Mouse (Mus musculus): Measurements from ENCODE around the gene Gm826. TPM values are rescaled to one million over a fixed set of nuclear protein-coding genes. Genes with fewer than 3 reads are reported as not detected.

Gm826 gene
- 0.32 and 0.50 TPM in 2 replicates for polyA plus RNA-seq (2012; rRNA removed)

DNA sequence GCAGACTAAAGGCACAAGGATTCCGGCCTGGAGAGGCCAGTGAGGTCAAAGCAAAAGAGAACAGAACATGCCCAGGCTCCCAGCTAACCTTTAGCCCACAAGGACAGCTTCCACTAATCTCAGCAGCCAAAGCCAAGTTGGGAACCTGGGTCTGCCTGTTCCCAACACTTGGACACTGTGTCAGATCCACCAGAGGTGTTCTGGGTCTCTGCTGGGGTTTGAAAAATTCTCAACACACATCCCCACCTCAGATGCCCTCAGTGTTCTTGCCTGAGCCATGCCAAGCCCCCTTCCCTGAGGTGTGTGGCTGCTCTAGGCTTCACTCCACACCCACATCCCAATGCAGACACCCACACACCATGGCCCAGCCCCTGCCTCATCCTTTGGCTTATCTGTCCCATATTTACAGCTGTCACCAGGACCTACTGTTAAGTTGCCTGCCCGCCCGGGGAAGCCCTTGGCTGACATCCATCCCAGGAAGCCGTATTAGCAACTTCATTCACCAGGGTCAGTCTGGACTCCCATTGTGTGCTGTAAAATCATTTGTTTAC, at the start of gene Gm826:
Gene Gm826, minus strand, starts transcription at position 52 of the 551 bp plus-strand sequence.
- DNase-seq (ENCODE audit: extremely low spot score in 1 of 2, low spot score in 1 of 2) = no peak

DNA sequence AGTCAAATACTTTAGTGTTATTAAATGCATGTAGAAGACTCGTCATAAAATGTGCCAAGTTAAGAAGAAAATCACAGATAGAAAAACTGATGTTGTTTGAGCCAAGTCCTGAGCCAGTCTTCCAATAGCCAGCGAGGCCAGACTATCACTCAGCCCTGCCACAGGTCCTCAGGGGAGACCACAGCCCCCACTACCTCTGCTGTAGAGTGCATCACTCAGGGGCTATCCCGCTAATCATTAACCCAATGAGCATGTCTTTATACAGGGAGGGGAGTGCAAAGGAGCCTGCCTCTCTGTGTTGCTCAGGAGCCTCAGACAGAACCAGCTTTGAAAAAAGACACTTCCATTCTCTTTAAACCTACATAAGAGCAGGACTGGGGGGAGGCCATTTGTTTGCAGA, 49.5 kb upstream of the Gm826 start:
- DNase-seq (ENCODE audit: extremely low spot score in 1 of 2, low spot score in 1 of 2) = no peak

DNA sequence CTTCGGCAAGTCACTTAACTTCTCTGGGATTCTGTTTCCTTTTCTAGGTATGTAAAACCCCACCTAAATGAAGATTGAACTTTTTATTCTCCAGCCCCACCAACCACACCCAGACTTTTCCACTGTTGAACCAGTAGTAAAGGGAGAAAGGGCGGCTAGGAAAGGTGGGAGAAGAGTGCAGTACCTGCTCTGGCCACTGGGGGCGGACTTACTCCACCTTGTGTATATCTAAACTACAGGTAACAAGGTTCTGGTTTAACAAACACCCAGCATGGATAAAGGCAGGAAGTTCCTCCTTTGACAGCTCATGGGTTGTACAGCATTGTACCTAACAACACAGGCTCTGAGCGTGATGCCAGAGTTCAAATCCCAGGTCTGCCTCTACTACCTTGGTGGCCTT, 44.3 kb upstream of the Gm826 start:
- peak in 1 of 2 experiments; percentile 48 for DNase-seq (ENCODE audit: extremely low spot score in 1 of 2, low spot score in 1 of 2)

DNA sequence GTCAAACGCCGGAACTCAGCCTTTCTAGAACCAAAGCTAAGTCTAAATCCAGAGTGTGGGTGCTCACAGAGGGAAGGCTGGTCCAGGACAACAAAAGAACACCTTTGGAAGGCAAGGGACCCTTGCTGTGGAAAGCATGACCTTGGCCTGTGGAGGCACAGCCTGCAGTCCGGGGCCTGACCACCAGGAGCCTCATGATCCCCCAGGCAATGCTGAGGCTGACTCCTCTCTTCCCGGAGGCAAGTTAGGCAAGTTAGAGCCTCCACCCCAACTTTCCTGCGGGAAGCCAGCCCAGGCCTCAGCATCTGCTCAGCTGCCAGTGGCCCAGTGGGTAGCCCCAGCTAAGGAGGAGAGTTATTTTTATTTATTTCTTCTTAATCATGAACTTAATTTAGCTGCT, 42.3 kb upstream of the Gm826 start:
- DNase-seq (ENCODE audit: extremely low spot score in 1 of 2, low spot score in 1 of 2) = no peak

DNA sequence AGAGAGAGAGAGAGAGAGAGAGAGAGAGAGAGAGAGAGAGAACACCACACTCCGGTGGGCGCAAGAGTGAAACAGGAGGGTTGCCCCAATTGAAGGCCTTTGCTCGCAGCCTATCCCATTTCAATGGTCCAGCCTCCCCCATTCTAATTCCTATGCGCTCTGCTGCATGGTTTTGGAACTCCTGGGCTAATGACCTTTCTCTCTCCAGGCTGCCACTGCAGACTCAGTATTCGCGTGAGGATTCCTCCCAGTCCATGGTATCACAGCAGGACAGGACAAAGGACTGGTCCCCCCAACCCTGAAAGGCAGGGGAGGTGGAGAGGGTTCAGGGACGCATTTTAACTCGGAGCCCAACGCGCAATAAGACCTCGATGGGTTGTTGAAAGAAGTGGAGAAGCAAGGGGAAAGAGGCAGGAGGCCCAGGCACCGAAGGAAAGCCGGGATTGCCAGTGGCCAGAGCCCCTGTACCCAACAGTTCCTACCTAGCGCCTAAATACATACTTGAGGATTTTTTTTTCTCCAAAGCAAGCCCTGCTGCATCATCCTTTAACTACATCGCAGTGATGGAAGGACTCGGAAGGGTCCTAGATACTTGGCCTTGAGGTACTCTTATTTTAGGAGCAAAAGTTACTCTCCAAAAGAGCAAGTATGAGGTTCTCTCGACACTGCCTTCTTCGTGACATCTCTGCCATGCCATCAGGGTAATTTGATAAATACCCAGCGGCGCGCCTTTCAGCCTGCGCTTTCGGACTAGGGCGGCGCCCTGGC, 35.9 kb upstream of the Gm826 start:
- no peak for DNase-seq (ENCODE audit: extremely low spot score in 1 of 2, low spot score in 1 of 2)

DNA sequence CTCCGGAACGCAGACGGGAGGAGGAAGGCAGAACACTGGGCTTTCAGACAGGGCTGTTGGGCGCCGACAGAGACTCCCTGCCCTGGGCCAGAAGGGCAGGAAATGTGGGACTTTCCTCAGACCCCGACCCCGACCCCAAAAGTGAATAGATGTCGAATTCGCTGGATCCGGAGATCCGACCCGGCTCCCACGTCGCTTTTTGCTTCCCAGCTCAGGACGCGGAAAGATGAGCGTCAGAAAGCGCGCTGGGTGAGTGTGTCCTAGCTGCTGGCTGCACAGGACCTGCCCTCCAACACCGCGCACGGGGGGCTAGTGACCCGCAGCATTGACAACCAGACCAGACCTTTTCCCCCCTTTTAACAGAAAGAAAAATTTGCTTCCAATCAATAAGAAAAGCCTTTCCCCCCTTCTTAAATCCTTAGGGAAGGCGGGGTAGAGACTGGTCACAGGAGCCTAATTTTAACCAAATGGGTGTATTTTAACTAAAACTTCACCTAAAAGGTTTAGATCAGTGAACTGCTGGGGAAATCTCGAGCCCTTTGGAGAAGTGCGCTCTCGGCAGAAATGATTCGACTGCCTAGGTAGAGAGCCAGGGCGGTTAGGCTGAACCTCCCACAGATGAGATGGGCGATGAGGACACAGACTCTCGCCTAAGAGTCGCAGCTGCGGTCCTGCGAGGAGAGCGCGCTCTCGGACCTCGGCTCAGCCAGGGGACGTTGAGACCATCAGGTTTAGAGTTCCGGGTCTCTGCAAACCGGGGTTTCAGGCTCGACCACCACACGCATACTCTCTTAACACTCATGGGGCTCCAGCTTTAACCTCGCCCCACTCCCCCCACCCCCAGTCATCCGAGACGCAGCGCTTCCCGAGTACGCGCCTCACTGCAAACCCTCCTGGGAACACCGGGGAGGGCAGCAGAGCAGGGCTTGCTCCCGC, 34.7 kb upstream of the Gm826 start:
- DNase-seq (ENCODE audit: extremely low spot score in 1 of 2, low spot score in 1 of 2) = no peak

DNA sequence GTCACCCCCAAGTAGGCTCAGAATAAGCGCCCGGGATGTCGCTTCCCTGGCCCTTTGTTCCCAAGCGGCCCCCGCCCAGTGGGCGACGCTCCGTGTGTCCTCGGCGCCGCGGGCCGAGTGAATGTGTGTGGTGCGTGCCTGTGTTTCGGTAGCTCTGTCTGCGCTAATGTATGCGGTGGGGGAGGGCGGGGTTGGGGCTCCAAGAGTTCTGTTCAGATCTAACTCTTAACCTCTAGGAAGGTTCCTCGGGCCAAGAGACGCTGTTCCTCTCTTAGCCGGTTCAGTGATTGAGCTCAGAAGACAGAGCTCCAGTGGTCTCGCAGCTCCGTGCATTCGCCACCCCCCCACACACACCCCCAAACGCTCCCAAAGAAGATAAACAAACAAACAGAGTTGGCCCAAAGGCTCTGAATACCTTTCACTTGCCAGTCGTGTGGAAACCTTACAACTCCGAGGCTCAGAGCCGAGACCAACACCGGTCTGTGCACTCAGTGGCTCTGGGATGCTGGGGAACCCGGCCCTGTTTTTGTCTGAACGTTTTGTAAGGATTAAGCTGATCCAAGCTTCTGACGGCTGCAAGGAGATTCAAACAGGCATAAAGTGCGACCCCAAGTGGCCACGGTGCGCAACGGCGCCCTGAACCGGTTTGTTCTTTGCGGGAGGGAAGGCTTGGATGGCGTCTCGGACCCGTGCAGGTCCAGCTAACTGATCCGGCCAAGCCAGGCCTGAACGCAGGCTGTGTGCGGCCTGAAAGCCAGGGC, 33.7 kb upstream of the Gm826 start:
- DNase-seq (ENCODE audit: extremely low spot score in 1 of 2, low spot score in 1 of 2) = peak; percentile 85 to 97

DNA sequence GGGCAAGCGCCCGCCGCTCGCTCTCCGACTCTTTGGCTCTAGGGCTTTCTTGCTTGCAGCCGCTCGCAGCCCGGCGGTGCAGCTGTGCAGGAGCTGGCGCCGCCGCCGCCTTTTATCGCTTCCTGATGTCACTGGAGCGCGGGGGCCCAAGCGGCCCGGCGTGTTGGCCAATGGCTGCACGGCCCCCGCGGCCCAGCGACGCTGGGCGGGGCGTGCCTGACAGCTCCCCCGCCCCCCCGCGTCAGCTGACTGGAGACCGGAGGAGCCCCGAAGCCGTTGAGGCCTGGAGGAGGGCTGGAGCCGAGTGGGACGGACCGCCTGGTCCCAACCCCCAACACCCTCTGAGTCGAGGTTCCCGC, 33.0 kb upstream of the Gm826 start, which contains the start of gene Mafb:
Gene Mafb, minus strand, starts transcription at position 86 of the 359 bp plus-strand sequence.
- DNase-seq (ENCODE audit: extremely low spot score in 1 of 2, low spot score in 1 of 2) = peak; percentile 73 to 85

DNA sequence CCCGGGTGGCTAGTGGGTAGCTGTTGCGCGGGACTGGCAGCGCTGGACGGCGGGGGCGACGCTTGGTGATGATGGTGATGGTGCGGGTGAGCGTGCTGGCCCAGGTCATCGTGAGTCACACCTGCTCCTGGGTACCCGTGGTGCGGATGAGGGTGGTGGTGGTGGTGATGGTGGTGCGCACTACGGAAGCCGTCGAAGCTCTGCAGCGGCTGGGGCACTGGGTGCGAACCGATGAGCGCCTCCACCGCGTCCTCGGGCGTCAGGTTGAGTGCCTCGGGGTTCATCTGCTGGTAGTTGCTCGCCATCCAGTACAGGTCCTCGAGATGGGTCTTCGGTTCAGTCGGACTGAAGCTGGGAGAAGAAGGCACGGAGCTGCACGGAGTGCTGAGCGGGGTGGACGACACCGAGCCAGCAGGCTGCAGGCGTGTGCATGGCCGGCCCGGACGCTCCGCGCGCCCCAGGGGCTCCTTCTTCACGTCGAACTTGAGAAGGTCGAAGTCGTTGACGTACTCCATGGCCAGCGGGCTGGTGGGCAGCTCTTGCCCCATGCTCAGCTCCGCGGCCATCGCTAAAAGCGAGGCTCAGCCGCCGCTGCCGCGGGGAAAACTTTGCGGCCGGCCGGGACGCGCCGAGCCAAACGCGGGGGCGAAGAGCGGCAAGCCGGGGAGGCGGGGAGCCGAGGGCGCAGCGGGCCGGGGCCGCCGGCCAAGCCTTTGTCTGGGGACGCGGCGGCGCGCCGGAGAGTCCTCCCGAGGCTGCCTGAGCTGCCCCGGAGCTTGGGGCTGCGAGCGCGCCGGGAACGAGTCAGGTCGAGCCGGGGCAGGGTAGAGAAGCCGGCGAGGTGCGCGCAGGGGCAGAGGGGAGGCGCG, 32.4 kb upstream of the Gm826 start:
- no peak for DNase-seq (ENCODE audit: extremely low spot score in 1 of 2, low spot score in 1 of 2)

DNA sequence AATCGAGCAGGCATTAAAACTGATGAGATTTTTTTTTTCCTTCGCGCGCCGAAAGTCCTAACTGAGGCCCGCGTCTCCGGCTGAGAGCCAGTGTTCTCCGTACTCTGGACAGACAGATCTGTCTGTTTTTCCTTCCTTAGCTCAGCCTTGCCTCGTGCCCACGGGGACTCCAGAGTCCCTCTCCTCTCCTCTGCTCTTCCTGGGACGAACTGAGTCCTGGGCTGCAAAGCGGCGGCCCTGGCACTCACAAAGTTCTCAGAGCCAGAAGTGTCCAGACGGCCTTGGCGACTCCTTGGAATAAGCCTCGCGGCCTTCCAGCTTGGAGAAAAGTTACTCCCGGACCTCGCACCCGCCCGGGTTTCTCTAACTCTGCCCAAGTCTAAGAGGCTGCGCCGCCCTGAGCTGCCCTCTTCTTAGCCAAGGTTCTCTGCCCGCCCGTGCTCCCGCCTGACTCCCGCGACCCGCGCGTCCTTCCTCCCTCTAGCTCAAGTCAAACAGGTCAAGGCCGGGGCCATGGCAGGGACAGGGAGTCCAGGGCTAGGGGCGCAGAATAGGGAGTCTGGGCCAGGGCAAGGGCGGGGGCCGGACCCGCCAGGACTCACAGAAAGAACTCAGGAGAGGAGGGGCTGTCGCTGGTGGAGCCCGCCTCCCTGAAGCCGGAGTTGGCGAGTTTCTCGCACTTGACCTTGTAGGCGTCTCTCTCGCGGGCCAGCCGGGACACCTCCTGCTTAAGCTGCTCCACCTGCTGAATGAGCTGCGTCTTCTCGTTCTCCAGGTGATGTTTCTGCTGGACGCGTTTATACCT, 31.3 kb upstream of the Gm826 start:
- no peak for DNase-seq (ENCODE audit: extremely low spot score in 1 of 2, low spot score in 1 of 2)

DNA sequence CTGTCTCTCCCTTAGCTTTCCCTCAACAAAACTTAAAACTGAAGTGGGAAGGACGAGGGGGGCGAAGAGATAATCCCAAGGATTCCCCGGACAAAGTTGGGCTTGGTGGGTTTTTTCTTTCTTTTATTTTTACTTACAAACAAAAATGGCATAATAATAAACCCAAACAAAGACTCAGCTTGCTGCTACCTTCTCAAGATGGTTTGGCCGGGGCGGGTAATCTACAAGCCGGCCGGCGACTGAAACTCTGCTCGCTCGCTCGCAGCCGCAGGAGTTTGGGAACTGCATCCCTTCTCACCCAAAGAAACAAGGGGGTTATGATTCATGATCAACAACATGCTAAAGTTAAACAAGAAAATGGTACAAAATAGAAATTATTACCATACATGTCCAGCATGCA, 30.7 kb upstream of the Gm826 start:
- DNase-seq (ENCODE audit: extremely low spot score in 1 of 2, low spot score in 1 of 2) = no peak

DNA sequence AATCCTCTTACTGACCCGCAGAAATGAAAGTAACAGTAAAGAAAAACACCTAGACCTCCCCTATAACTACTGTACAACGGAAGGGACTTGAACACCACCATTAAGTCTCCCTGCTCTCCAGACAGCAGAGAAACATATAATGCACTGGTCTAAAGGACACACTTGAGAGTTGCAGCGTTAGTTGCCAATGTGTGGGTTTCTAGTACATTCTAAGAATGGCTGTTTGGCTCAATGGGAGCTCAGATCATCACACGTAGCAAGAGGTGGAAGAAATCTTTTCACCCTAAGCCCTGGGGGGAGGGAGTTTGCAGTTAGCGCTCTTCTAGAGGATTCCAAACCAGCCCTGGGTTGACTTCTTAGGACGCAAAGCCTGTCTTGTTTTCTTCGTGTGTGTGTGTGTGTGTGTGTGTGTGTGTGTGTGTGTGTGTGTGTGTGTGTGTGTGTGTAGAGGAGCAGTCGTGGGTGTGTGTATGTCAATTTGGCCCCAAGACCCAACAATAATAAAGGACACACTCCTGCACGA, 30.2 kb upstream of the Gm826 start:
- DNase-seq (ENCODE audit: extremely low spot score in 1 of 2, low spot score in 1 of 2) = no peak

DNA sequence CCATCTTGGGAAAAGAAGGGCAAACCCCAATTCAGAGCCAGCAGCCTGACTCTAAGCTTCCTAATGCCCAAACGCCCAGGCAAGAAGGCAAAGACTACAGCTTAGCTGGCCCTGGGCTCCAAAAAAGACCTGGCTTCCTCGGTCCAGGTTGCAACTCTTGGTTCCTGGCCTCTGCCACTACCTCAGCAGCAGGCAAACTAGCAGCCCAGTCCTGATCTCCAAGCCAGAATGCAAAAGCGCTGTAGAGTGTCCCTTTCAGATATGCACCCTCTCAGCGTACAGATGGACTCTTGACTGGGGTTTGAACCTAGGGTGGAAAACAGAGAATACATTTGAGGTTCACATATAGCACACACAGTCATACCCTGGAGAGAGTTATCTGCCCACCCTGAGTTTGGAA, 29.2 kb upstream of the Gm826 start:
- no peak for DNase-seq (ENCODE audit: extremely low spot score in 1 of 2, low spot score in 1 of 2)

DNA sequence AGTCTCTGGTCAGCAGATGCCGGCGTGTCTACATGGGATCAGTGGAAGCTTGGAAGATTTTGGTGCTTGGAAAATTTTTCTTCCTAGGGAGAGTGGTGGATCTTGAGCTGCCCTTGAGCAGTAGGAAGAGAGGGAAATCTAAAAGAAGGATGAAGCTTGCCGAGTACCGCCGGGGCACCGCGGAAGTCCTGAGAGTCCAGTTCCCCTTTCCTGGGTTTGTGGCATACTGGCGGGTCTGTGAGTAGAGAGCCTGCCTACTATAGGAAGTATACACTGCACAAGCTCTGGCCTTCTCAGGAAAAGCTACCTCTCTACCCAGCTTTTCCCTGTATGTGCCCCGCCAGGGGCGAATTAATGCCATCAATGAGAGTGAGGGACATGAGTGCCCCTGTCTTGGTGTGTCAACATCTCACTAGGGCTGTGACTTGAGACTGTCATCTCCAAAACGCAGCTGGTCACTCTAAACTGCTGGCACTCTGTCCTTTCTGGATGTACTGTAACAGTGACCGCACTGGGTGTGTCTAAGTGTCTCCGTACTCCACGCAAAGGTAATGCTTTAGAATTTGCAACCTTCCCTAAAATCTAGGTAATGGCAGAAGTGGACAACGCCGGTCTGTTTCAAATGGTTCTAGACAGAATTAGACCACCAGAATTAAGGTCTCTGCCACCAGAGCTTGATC, 27.6 kb upstream of the Gm826 start:
- no peak for DNase-seq (ENCODE audit: extremely low spot score in 1 of 2, low spot score in 1 of 2)

DNA sequence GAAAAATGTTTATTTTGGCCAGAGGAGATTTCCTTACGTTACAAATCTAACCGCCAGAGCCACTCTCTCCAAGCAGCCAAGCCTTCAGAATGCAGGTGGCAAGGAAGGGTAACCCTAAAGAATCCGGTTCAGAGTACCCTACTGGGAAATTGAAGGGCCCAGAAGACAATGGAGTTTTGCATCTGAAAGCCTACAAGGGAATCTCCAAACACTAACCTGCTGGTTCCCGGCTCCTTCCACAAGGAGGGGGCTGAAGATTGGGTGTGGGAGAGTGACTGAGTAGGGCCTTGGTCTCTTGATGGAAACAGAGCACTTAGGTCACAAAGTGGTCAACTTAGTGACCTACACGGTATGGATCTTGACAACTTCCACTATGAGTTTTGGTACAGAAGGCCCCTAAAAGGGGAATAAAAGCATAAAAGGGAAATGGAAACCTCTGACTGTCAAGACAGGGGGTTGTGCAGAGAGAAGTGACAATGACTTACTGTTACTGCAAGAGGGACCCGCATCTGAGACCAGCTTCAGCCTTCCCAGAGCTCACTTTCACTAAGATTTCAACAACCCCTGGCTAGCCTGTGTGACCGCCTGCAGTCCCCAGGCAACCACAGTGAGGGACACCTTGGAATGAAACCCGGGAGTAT, 26.4 kb upstream of the Gm826 start:
- DNase-seq (ENCODE audit: extremely low spot score in 1 of 2, low spot score in 1 of 2) = no peak

DNA sequence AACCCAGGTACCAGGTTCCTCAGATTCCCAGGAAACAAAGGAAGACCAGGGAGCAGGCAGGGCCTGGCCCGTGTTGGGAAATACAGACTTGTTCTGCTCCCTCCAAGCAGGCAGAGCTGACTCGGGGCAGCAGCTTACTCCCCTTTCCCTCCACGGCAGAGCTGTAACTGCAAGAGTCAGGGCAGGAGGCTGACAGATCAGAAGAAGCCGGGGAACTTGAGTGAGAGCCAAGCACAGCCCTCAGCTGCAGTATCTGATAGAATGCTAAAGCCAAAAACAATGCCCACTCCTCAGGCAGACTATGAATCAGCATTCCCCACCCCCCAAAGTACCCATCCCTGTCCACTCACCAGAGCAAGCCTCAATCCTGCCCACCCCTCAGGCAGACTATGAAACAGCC, 24.9 kb upstream of the Gm826 start:
- no peak for DNase-seq (ENCODE audit: extremely low spot score in 1 of 2, low spot score in 1 of 2)

DNA sequence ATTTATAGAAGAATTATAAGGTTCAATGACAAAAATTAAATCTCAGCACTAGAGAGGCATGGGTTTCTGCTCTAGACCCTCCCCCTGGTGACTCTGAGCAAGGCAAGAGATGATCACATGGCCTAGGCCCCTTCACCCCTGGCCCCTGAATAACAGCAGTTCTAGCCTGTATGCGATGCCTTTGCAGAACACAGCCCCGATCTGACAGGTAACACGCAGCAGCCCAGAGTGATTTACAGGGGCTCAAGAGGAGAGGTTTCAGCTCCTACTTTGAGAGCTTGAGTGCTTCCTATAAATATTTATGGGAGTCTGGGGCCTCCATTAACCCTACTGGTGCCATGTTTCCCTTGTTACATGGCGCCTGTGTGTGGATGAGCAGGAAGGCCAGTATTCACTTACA, 23.5 kb upstream of the Gm826 start:
- no peak for DNase-seq (ENCODE audit: extremely low spot score in 1 of 2, low spot score in 1 of 2)

DNA sequence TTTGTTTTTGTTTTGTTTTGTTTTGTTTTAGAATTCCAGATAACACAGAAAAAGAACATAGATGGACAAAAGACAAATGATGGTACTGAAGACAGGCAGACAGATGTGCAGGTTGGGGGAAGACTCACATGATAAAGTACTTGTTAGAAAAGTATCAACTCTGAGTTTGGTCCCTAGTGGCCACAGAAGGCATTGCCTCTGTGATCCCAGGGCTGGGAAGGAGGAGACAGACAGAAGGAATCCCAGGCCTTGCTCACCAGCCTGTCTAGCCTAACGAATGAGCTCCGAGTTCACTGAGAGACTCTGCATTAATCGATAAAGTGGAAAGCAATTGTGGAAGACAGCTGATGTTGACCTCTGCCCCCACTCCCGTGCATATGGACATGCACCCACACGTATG, 22.2 kb upstream of the Gm826 start:
- DNase-seq (ENCODE audit: extremely low spot score in 1 of 2, low spot score in 1 of 2) = no peak
